Mouse (Mus musculus): ENCODE results near the gene Zc3h7b. TPM values are rescaled to one million over a fixed set of nuclear protein-coding genes. Genes with fewer than 3 reads are reported as not detected.
A peak's percentile ranks its signal among the peaks of the same experiment; 100 is the strongest.

Gene Zc3h7b
- total and polyA plus RNA-seq, 3 experiments, result 30.9 to 74.9 (median 65.5) TPM

DNA sequence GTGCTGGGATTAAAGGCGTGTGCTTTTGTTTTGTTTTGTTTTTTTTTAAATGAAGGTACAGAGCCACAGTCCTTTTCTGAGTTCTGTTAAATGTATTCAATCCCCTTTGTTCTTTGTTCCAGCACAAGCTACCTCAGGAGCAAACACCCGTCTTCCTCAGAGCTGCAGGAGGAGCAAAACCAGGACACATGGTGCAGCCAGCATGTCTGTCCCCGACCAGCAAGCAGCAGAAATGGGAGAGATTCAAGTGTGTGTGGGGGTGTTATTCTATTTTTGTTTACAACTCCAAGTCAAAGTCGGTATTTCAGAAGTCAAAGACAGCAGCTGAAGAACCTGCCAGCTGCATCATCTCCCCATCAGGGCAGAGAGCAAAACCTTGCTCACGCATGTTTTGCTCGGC lies 31.1 kb upstream of the Zc3h7b start:
- Histone ChIP-seq H3K4me3 (no peak overlapping the region), H3K79me2 (replicated peaks; ENCODE audit: control insufficient read depth, insufficient read depth, low read length) (no peaks in the 10 kb centered on the region), H3K4me1 (ENCODE audit: control insufficient read depth, insufficient read depth, low read length) (no peaks in the 10 kb centered on the region), H3K27ac (no peak overlapping the region), H3K36me3 (ENCODE audit: control insufficient read depth, insufficient read depth, low read length) (no peaks in the 10 kb centered on the region), H3K27me3 (ENCODE audit: control insufficient read depth, insufficient read depth, low read length) (no peaks in the 10 kb centered on the region), H3K9ac (ENCODE audit: low read depth, low read length) (no peak overlapping the region)
- DNase-seq, result no peak
- TF ChIP-seq CTCF (IDR thresholded peaks at IDR 0.05) (no peak), POLR2A (IDR thresholded peaks at IDR 0.05; ENCODE audit: insufficient read depth, low read depth, low read length) (no peak), EP300 (IDR thresholded peaks at IDR 0.05; ENCODE audit: insufficient read depth, low read depth, low read length) (no peak)
- intact Hi-C loops (cut with DNase I), result no loop called here
- 80% methylated on average over 6 of the region's 6 CpGs for WGBS

DNA sequence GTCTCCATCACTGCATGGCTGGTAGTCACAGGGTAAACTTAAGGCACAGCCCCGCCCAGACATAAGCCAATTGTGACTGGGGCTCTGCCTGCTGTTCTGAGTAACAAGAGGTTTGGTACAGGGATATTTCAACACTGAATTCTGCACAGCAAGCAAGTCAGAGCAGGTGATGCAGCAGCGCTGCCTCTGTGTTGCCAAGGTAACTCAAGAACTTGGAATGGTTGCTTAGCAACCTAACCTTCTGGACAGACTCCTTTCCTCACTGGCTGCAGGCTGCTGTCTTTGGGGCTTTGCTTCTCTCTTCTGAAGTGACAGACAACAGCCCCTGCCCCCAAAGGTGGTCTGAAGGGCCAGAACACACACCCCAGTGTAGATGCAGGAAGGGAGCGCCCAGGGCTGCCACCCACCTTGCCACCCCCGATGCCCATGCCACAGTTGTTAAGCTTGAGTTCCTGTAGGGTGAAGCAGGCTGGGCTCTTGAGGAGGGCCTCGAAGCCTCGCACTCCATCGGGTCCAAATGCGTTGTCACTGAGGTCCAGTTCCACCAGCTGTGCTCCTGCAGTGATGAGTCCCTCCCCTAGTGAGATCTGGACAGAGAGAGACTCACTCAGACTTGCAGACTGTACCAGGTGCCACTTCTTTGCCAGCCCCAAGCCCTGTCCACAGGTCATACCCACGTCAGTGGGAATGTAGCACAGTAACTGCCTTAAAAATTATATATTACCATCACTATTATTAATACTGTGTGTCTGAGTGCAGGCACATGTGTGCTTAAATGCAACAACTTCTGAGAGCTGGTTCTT lies 26.3 kb upstream of the Zc3h7b start:
- no peaks in the 10 kb centered on the region for H3K79me2 ChIP-seq (replicated peaks; ENCODE audit: control insufficient read depth, insufficient read depth, low read length)
- intact Hi-C loops (cut with DNase I), result no loop called here
- H3K36me3 ChIP-seq (ENCODE audit: control insufficient read depth, insufficient read depth, low read length), result no peaks in the 10 kb centered on the region
- 92% methylated on average over 9 of the region's 9 CpGs for WGBS
- DNase-seq, result peak in 1 of 2 experiments; percentile 16
- H3K27ac ChIP-seq, result no peak overlapping the region
- no peak overlapping the region for H3K9ac ChIP-seq (ENCODE audit: low read depth, low read length)
- no peaks in the 10 kb centered on the region for H3K4me1 ChIP-seq (ENCODE audit: control insufficient read depth, insufficient read depth, low read length)
- H3K27me3 ChIP-seq (ENCODE audit: control insufficient read depth, insufficient read depth, low read length), result no peaks in the 10 kb centered on the region
- no peak for TF ChIP-seq CTCF (IDR thresholded peaks at IDR 0.05)
- TF ChIP-seq EP300 (IDR thresholded peaks at IDR 0.05; ENCODE audit: insufficient read depth, low read depth, low read length), result no peak
- TF ChIP-seq POLR2A (IDR thresholded peaks at IDR 0.05; ENCODE audit: insufficient read depth, low read depth, low read length), result no peak
- no peak overlapping the region for H3K4me3 ChIP-seq

DNA sequence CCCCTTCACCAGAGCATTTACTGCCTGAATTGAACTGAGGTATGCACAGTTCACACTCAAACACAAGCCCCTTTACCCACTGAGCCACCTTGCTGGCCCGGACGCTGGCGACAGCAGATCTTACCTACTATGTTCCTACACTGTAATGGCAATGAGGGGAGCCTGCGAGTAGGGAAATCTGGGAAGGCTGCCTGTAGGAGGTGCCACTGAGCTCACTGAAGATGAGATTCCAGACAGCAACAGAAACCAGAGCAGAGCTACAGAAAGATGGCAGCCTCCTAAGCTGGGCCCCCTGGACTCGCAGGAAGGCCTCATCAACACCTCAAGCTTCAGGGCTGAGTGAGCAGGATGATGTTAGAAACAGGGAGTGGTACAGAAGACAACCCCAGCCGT lies 25.7 kb upstream of the Zc3h7b start:
- no peaks in the 10 kb centered on the region for H3K36me3 ChIP-seq (ENCODE audit: control insufficient read depth, insufficient read depth, low read length)
- intact Hi-C loops (cut with DNase I), result no loop called here
- H3K4me3 ChIP-seq, result no peak overlapping the region
- WGBS, result 94% methylated on average over 6 of the region's 6 CpGs
- H3K27me3 ChIP-seq (ENCODE audit: control insufficient read depth, insufficient read depth, low read length), result no peaks in the 10 kb centered on the region
- no peaks in the 10 kb centered on the region for H3K79me2 ChIP-seq (replicated peaks; ENCODE audit: control insufficient read depth, insufficient read depth, low read length)
- DNase-seq, result no peak
- TF ChIP-seq POLR2A (IDR thresholded peaks at IDR 0.05; ENCODE audit: insufficient read depth, low read depth, low read length) (no peak), CTCF (IDR thresholded peaks at IDR 0.05) (no peak), EP300 (IDR thresholded peaks at IDR 0.05; ENCODE audit: insufficient read depth, low read depth, low read length) (no peak)
- no peaks in the 10 kb centered on the region for H3K4me1 ChIP-seq (ENCODE audit: control insufficient read depth, insufficient read depth, low read length)
- no peak overlapping the region for H3K27ac ChIP-seq
- H3K9ac ChIP-seq (ENCODE audit: low read depth, low read length), result no peak overlapping the region

DNA sequence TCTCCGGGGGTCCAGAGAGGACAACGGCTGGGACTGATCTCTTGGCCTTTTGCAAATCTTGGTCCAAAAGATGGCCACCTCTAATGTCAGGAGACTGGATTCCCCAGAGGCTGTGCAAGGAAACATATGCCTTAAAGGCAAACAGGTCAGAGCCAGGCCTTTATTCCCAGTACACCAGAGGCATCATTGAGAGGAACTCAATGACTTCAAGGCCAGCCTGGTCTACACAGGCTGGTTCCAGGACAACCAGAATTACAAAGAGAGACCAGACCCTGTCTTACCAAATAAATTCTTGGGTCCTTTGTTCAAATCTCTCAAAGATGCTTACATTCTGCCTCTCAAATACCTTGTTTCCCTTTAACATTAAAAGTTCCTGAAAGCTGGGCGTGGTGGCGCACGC lies 22.5 kb upstream of the Zc3h7b start:
- H3K27me3 ChIP-seq (ENCODE audit: control insufficient read depth, insufficient read depth, low read length), result no peaks in the 10 kb centered on the region
- H3K4me1 ChIP-seq (ENCODE audit: control insufficient read depth, insufficient read depth, low read length), result no peaks in the 10 kb centered on the region
- no peak overlapping the region for H3K4me3 ChIP-seq
- WGBS, result 93% methylated on average over 5 of the region's 5 CpGs
- intact Hi-C loops (cut with DNase I), result no loop called here
- no peaks in the 10 kb centered on the region for H3K36me3 ChIP-seq (ENCODE audit: control insufficient read depth, insufficient read depth, low read length)
- no peak for DNase-seq
- TF ChIP-seq EP300 (IDR thresholded peaks at IDR 0.05; ENCODE audit: insufficient read depth, low read depth, low read length) (no peak), POLR2A (IDR thresholded peaks at IDR 0.05; ENCODE audit: insufficient read depth, low read depth, low read length) (no peak), CTCF (IDR thresholded peaks at IDR 0.05) (no peak)
- peaks cover 2% of the 10 kb centered on the region; the same call in 1 of the 2 replicates for H3K79me2 ChIP-seq (replicated peaks; ENCODE audit: control insufficient read depth, insufficient read depth, low read length)
- no peak overlapping the region for H3K9ac ChIP-seq (ENCODE audit: low read depth, low read length)
- no peak overlapping the region for H3K27ac ChIP-seq

DNA sequence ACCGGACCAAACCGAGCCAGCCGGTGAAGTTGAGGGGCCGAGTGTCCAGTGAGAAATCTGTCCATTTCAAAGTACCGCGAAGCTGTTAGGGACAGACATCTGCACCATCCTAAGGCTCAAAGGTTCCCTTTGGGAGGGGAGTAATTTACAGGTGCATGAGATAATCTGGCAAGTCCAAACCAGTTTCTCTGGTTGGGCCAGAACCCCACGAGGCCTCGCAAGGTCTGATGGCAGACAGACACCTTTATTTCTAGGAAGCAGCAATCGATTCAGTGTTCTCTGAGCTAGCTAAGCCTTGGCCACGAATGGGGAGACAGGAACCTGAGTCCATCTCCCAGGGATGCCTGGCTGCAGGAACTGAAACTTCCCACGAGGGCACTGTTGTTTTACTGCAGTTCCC lies 21.2 kb upstream of the Zc3h7b start:
- DNase-seq, result no peak
- H3K27ac ChIP-seq, result no peak overlapping the region
- peaks cover 4% of the 10 kb centered on the region; the same call in 1 of the 2 replicates for H3K79me2 ChIP-seq (replicated peaks; ENCODE audit: control insufficient read depth, insufficient read depth, low read length)
- WGBS, result 90% methylated on average over 11 of the region's 11 CpGs
- no peak for TF ChIP-seq CTCF (IDR thresholded peaks at IDR 0.05)
- no peak for TF ChIP-seq EP300 (IDR thresholded peaks at IDR 0.05; ENCODE audit: insufficient read depth, low read depth, low read length)
- TF ChIP-seq POLR2A (IDR thresholded peaks at IDR 0.05; ENCODE audit: insufficient read depth, low read depth, low read length), result no peak
- H3K27me3 ChIP-seq (ENCODE audit: control insufficient read depth, insufficient read depth, low read length), result no peaks in the 10 kb centered on the region
- H3K9ac ChIP-seq (ENCODE audit: low read depth, low read length), result no peak overlapping the region
- H3K4me3 ChIP-seq, result no peak overlapping the region
- H3K4me1 ChIP-seq (ENCODE audit: control insufficient read depth, insufficient read depth, low read length), result no peaks in the 10 kb centered on the region
- no peaks in the 10 kb centered on the region; the same call in 1 of the 2 replicates for H3K36me3 ChIP-seq (ENCODE audit: control insufficient read depth, insufficient read depth, low read length)
- intact Hi-C loops (cut with DNase I), result no loop called here

DNA sequence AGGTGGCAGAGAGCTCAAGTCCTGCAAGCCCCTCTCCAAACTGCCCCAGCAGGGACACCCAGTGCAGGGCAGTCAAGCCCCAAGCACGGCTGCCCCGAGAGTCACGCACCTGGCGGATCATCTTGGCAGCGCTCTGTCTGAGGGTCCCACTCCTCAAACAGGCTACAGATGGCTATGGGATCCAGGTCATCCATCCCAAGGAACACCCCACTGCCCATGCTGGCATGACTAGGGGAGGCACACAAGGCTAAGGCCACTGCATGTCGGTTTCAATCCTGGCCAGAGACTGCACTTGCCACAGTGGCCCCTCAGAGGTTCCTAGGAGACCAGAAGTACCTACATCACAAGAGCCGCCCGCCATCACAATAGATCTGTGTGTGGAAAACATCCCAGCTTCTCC lies 18.9 kb upstream of the Zc3h7b start:
- H3K4me1 ChIP-seq (ENCODE audit: control insufficient read depth, insufficient read depth, low read length), result no peaks in the 10 kb centered on the region; the same call in 1 of the 2 replicates
- WGBS, result 95% methylated on average over 8 of the region's 8 CpGs

More for the DNA sequence above, 18.9 kb upstream of the Zc3h7b start:
- H3K27me3 ChIP-seq (ENCODE audit: control insufficient read depth, insufficient read depth, low read length), result no peaks in the 10 kb centered on the region
- DNase-seq, result no peak
- peaks cover 11% of the 10 kb centered on the region for H3K79me2 ChIP-seq (replicated peaks; ENCODE audit: control insufficient read depth, insufficient read depth, low read length)
- H3K27ac ChIP-seq, result no peak overlapping the region
- TF ChIP-seq CTCF (IDR thresholded peaks at IDR 0.05), result no peak
- TF ChIP-seq EP300 (IDR thresholded peaks at IDR 0.05; ENCODE audit: insufficient read depth, low read depth, low read length), result no peak
- TF ChIP-seq POLR2A (IDR thresholded peaks at IDR 0.05; ENCODE audit: insufficient read depth, low read depth, low read length), result no peak
- intact Hi-C loops (cut with DNase I), result no loop called here
- H3K4me3 ChIP-seq, result no peak overlapping the region
- H3K9ac ChIP-seq (ENCODE audit: low read depth, low read length), result no peak overlapping the region
- no peaks in the 10 kb centered on the region; the same call in 1 of the 2 replicates for H3K36me3 ChIP-seq (ENCODE audit: control insufficient read depth, insufficient read depth, low read length)

Measured in heart, adult 2 months (tissue).